Mouse (Mus musculus): Measurements from ENCODE around the gene Hoxb6. TPM values are rescaled to one million over a fixed set of nuclear protein-coding genes. Genes with fewer than 3 reads are reported as not detected.

Gene Hoxb6
- 1.0 and 1.2 TPM in 2 replicates for polyA plus RNA-seq (2015; fragmentation: Nextera tagmentation; extraction: Ambion mirVana)

DNA sequence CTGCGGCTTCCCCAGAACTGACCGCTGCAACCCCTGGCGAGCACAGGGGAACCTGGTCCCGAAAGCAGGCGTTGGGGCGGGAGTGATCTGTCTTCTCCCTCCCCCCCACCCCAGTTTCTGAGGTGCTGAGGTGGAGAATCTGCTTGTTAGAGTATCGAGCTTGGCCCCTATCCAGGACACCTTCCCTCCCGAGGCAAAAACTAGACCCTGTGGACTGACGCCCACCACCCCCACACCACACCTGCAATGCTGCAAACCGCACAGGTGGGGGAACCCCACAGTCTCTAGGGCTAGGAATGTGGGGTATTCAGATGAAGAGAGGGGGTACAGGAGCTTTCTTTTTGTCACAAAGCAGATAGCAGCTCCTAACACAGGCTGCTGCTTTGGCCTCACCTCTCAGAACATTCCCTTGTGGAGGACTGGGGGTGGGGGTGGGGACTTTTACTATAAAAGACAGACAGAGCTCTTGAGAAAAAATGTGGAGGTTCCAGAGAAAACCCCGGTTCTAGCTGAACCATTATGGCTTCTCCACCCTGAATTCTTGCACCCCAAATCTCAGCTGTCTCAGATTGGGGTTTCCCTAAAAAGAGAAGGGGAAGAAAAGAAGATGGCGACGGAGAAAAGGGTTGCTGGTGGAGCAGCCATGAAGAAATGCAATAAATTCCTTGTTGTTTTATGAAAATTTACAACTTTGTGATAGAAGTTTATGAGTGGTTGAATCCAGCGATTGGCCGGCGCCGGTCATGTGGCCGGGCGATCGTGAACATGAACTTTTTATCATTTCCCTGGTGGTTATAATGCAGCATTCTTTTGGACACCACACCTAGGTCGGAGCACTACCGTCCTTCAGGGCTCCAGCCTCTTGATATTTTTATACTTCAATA, at the start of gene Hoxb6:
TSS of gene Hoxb6 (plus strand) at position 796 of the 884 bp plus-strand sequence.

DNA sequence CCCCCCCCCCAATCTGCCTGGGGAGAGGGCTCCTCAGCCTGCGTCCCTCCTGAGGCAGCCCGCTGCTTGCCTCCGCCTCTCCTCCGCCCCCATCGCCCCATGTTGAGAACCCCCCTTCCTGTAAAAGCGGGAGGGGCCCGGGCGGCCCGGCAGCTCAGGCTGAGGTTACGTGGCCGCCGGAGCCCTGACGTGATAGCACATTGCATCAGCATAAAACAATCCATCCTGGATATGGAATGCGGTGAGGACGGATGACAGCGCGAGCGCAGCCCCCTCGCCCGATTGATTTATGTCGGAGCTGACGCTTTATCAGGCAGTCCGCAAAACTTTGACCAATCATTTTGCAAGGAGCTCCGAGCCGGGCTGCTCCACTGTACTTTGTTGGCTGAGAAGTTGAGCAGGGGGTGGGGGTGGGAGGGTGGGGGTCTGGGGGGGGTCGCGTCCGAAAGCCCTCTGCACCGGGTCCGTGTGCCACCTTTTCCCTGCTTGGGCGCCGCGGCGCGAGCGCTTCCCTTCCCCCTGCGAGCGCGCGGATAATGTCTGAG, 21.2 kb upstream of the Hoxb6 start, which contains the start of gene Hoxb9:
TSS of gene Hoxb9 (plus strand) at position 462 of the 545 bp plus-strand sequence.

DNA sequence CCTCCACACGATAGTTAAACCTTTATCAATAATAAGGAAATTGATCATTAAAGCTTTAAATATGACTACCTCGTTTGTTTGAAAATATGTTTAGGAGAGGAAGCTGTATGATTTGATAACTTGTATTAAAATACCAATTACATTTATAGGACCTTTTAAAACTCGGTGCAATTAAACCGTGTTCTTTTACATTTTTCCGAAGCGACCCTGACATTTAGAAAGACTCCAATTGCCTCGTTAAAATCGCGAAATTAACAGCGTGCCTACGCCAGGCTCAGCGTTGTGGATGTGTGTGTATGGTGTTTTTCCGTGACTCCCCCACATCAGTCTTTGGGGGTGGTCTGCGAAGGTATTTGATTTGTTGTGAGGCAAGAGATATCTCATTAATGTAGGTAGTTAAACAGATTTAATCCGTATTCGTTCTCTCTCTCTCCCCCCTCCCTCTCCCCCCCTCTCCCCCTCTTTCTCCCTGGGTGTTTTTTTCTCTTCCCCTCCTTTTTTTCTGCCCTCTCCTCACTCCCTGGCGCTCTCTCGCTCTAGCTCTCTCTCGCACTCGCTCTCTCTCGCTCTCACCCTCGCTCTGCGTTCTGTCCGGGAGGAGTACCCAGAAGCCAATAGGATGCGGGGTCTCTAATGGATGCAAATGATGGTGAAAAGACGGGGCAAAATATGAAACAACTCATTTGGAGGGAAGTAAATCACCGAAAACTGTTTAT, 10.3 kb upstream of the Hoxb6 start, which contains the start of gene Hoxb8:
TSS of gene Hoxb8 (plus strand) at position 51 of the 716 bp plus-strand sequence.

DNA sequence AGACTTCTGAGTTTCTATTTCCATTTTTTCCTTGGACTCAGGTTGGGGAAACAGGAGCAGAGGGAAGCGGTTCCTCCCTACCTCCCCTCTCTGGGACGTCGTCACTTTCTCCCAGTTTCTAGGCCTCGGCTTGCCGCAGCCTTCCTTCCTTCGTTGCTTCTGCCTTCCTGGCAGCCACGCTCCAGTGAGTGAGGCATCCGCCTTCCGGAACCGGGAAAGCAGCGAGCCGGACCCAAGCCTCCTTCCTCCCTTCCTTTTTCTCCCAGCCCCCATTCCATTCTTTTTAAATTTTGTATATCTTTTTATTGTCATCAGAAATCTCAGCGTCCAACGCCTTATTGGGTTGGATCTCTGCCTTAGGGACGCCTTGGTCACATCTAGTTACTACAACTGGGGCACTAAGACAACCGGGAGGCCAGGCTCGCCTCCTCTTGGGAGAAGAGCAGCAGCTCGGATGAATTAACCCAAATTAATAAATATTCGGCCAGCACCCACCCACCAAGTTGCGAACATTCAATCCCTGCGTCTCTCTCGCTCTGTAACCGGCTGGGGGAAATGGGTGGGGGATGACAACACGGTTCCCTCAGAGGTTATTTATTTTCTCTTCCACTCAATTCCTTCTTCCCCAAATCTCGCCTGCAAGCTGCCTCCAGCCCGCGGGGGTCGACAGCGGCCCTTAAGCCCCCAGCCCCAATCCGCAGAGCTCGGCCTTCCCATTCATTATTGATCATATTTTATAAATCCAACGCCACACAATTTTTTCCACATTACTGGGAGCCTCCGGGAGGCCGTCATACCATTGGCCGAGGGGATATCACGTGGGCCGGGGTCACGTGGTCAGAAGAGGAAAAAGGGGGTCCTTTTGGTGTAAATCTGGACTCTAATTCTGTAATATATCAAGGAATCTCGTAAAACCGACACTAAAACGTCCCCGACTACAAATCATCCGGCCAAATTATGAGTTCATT, 6.2 kb upstream of the Hoxb6 start, which contains the start of gene Hoxb7:
TSS of gene Hoxb7 (plus strand) at position 853 of the 968 bp plus-strand sequence.

DNA sequence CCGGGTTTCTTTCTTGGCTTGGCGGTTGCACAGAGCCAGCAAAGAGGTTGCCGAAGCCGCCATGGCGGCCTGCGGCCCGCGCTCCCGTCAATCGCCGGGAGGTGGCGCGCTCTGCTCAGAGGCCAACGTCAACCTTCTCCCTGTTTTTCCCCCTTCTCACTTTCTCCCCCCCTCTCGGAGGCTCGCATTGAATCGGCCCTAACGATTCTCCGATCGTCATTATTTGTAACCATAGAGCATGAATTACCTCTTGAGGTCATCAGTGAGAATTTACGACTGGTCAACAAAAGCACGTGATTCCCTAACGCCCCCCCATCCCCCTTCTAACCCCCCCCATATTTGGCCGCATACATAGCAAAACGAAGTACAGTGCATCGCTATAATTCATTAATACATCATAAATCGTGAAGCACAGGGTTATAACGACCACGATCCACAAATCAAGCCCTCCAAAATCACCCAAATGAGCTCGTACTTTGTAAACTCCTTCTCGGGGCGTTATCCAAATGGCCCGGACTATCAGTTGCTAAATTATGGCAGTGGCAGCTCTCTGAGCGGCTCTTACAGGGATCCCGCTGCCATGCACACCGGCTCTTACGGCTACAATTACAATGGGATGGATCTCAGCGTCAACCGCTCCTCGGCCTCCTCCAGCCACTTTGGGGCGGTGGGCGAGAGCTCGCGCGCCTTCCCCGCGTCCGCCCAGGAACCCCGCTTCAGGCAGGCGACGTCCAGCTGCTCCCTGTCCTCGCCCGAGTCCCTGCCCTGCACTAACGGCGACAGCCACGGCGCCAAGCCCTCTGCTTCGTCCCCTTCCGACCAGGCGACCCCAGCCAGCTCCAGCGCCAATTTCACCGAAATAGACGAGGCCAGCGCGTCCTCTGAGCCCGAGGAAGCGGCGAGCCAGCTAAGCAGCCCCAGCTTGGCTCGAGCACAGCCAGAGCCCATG, 11.1 kb downstream of the Hoxb6 start, which contains the start of gene Hoxb5:
TSS of gene Hoxb5 (plus strand) at position 186 of the 949 bp plus-strand sequence.

DNA sequence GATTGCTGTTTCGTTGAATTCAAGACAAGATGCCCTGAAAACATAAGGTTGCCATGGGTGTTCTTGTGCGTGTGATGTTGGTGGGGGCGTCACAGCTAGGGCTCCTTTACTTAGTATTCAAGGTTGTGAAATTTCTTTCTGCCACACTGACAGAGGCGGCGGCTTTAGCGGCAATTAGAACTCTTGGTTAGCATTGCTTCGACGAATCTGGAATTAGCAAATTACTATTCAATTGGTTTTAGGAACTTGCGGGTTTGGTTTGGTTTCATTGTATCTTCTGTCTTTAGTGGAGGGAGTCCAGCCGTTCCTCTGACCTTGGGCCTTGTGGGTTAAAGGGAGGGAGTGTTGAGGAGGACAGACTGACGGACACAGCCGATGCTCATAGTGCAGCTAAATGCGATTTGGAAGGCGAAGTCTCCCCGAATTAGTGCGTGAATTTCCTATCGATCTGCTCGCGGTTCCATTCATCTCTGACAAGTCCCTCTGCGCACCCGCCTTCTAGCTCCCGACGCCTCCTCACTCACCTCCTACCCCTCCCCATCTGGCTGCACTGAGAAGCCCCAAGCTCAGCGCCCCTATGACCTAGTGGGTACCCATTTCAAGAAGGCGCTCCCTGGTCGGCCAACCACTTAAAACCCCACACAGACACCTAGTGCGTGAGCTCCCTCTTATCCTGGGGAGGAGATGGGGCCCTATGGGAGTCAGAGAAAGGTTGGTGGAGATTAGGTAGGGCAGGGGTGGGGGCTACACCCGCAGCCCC, 25.5 kb downstream of the Hoxb6 start, which contains the start of gene Hoxb4:
TSS of gene Hoxb4 (plus strand) at position 660 of the 760 bp plus-strand sequence.

DNA sequence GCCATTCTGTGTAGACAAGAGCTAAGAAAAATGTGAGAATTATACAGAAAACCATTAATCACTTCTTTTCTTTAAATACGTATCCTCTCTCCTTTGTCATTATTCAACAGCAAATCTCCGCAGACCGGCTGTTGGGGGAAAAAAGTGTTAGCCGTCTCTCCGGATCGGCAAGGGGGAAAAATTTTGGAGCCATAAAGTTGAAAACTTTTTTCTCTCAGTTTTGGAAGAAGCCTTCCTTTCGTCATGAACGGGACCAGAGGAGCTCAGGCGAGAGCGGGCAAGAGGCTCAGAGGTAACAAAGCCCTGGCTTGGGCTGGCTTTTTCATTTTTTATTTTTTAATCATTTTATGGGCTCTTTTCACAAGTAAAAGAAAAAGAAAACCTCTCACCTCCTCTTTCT, 30.9 kb downstream of the Hoxb6 start, which contains the start of gene Hoxb3:
TSS of gene Hoxb3 (plus strand) at position 173 of the 400 bp plus-strand sequence.

DNA sequence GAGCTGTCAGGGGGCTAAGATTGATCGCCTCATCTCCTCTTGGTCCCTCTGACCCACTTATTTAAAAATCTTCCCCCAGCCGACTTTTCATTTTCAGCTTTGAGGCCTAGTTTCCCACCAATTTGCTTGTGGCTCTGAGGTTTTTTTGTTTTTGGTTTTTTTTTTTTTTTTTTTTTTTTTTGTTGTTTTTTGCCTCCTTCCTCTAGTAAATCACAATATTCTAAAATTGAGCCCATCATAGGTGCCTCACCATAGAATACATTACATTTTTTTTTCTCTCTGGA, 58.0 kb downstream of the Hoxb6 start, which contains the start of gene Hoxb2:
TSS of gene Hoxb2 (plus strand) at position 185 of the 284 bp plus-strand sequence.

MicroRNA genes within 50 kb of the gene (microRNA counts, 519-probe panel; counts per million panel counts)
- 5,825 counts per million, percentile 48 among the panel's probes with 10 or more counts for microRNA mmu-miR-10a
- microRNA mmu-miR-196a = 88.3 counts per million

Other genes with a start within 250 kb of the Hoxb6 start
- gene Ube2z, start 227.1 kb upstream of the Hoxb6 start, polyA plus RNA-seq (2015; fragmentation: Nextera tagmentation; extraction: Ambion mirVana) = 14.7 and 15.6 TPM in 2 replicates
- 505 and 507 TPM in 2 replicates for gene Atp5g1, start 216.8 kb upstream of the Hoxb6 start, polyA plus RNA-seq (2015; fragmentation: Nextera tagmentation; extraction: Ambion mirVana)
- not detected in 2 replicates for gene Calcoco2, start 180.5 kb upstream of the Hoxb6 start, polyA plus RNA-seq (2015; fragmentation: Nextera tagmentation; extraction: Ambion mirVana)
- not detected in 2 replicates for gene Ttll6, start 158.7 kb upstream of the Hoxb6 start, polyA plus RNA-seq (2015; fragmentation: Nextera tagmentation; extraction: Ambion mirVana)
- not detected in 2 replicates for gene Hoxb13, start 98.2 kb upstream of the Hoxb6 start, polyA plus RNA-seq (2015; fragmentation: Nextera tagmentation; extraction: Ambion mirVana)
- 0.16 and 0.26 TPM in 2 replicates for gene Hoxb9, start 21.0 kb upstream of the Hoxb6 start, polyA plus RNA-seq (2015; fragmentation: Nextera tagmentation; extraction: Ambion mirVana)
- 0.10 and 0.13 TPM in 2 replicates for gene Hoxb8, start 10.6 kb upstream of the Hoxb6 start, polyA plus RNA-seq (2015; fragmentation: Nextera tagmentation; extraction: Ambion mirVana)
- gene Hoxb7, start 5.9 kb upstream of the Hoxb6 start, polyA plus RNA-seq (2015; fragmentation: Nextera tagmentation; extraction: Ambion mirVana) = 2.3 and 2.5 TPM in 2 replicates
- 0.64 and 1.2 TPM in 2 replicates for gene Hoxb5, start 10.9 kb downstream of the Hoxb6 start, polyA plus RNA-seq (2015; fragmentation: Nextera tagmentation; extraction: Ambion mirVana)
- 0.64 and 0.90 TPM in 2 replicates for gene Hoxb4, start 25.8 kb downstream of the Hoxb6 start, polyA plus RNA-seq (2015; fragmentation: Nextera tagmentation; extraction: Ambion mirVana)
- gene Hoxb3, start 30.9 kb downstream of the Hoxb6 start, polyA plus RNA-seq (2015; fragmentation: Nextera tagmentation; extraction: Ambion mirVana) = 0.65 and 0.85 TPM in 2 replicates
- 2.2 and 2.4 TPM in 2 replicates for gene Hoxb2, start 58.0 kb downstream of the Hoxb6 start, polyA plus RNA-seq (2015; fragmentation: Nextera tagmentation; extraction: Ambion mirVana)
- 0.11 and 0.12 TPM in 2 replicates for gene Hoxb1, start 73.3 kb downstream of the Hoxb6 start, polyA plus RNA-seq (2015; fragmentation: Nextera tagmentation; extraction: Ambion mirVana)
- 1.6 and 3.3 TPM in 2 replicates for gene Skap1, start 172.1 kb downstream of the Hoxb6 start, polyA plus RNA-seq (2015; fragmentation: Nextera tagmentation; extraction: Ambion mirVana)